Mouse (Mus musculus) midbrain, embryonic 14.5 days (tissue): ENCODE measurements around the gene Nyx. TPM values are rescaled to one million over a fixed set of nuclear protein-coding genes. Genes with fewer than 3 reads are reported as not detected.

ENCODE experiments used
- ATAC-seq: fragments of 200-750 bp; cut with Nextera tagmentation; 2 replicates; pipeline ENCODE4 v1.8.0; 2017; ENCODE audit warnings: moderate number of reproducible peaks, moderate library complexity; ENCODE audit not compliant: low FRiP score, low TSS enrichment
- DNase-seq: peaks from one replicate; pipeline ENCODE4 v3.0.0-alpha.2; 2015
- H3K27ac ChIP-seq: fragments of 300-500 bp; sonication (generic); replicated peaks from 2 replicates; pipeline ENCODE4 v1.5.1; 2014; ENCODE audit warnings: mild to moderate bottlenecking, low read depth, low read length, moderate library complexity
- H3K27me3 ChIP-seq: fragments of 300-500 bp; sonication (generic); 2 replicates; pipeline ENCODE4 v1.6.1; 2014; ENCODE audit warnings: low read length, control low read depth, mixed read lengths; ENCODE audit not compliant: control insufficient read depth, insufficient read depth
- H3K36me3 ChIP-seq: fragments of 300-500 bp; sonication (generic); 2 replicates; pipeline ENCODE4 v1.6.1; 2014; ENCODE audit warnings: low read length, control low read depth; ENCODE audit not compliant: control insufficient read depth, insufficient read depth
- H3K4me1 ChIP-seq: fragments of 300-500 bp; sonication (generic); 2 replicates; pipeline ENCODE4 v1.6.1; 2014; ENCODE audit warnings: mild to moderate bottlenecking, antibody characterized with exemption, low read length, control low read depth; ENCODE audit not compliant: control insufficient read depth, insufficient read depth
- H3K4me2 ChIP-seq: fragments of 300-500 bp; sonication (generic); 2 replicates; pipeline ENCODE4 v1.6.1; 2014; ENCODE audit warnings: mild to moderate bottlenecking, low read length, moderate library complexity
- H3K4me3 ChIP-seq: fragments of 300-500 bp; sonication (generic); replicated peaks from 2 replicates; pipeline ENCODE4 v1.5.1; 2014; ENCODE audit warnings: low read depth, low read length
- H3K9ac ChIP-seq: fragments of 300-500 bp; sonication (generic); replicated peaks from 2 replicates; pipeline ENCODE4 v1.6.1; 2014; ENCODE audit warnings: mild to moderate bottlenecking, low read length, moderate library complexity
- H3K9me3 ChIP-seq: fragments of 300-500 bp; sonication (generic); 2 replicates; pipeline ENCODE4 v1.6.1; 2016; ENCODE audit warnings: low read length, control low read depth, mixed read lengths; ENCODE audit not compliant: control insufficient read depth
- WGBS: fragments of 180-500 bp; shearing (Covaris S2); extraction: QIAGEN DNeasy Blood & Tissue Kit; methylation state at CpG from one replicate; pipeline ENCODE4 v1.1.7; 2014; 5-methylcytosine and 5-hydroxymethylcytosine counted together
- polyA plus RNA-seq: library from polyadenylated mRNA; unstranded; fragments of >200 nt; fragmentation: Nextera tagmentation; extraction: Ambion mirVana; gene quantifications from 2 replicates; pipeline ENCODE4 v1.2.1, GENCODE M21; 2014

The Nyx gene
- polyA plus RNA-seq, 1 experiment from 2014 or later = 0.12 TPM

- ATAC-seq = no peak
- DNase-seq = no peak
- H3K4me1 ChIP-seq = no peaks in the 10 kb centered on the region
- no peaks in the 10 kb centered on the region for H3K9me3 ChIP-seq
- H3K36me3 ChIP-seq = no peaks in the 10 kb centered on the region
- no peak overlapping the region for H3K4me3 ChIP-seq
- no peaks in the 10 kb centered on the region for H3K27me3 ChIP-seq
- no peak overlapping the region for H3K4me2 ChIP-seq
- H3K9ac ChIP-seq = no peak overlapping the region
- whole genome bisulfite sequencing = 75% methylated on average over 6 of the region's 6 CpGs
- no peak overlapping the region for H3K27ac ChIP-seq
Observed at GRCm38 (mm10) chrX:13467121-13467571, 1.2 kb downstream of the Nyx start.

DNA sequence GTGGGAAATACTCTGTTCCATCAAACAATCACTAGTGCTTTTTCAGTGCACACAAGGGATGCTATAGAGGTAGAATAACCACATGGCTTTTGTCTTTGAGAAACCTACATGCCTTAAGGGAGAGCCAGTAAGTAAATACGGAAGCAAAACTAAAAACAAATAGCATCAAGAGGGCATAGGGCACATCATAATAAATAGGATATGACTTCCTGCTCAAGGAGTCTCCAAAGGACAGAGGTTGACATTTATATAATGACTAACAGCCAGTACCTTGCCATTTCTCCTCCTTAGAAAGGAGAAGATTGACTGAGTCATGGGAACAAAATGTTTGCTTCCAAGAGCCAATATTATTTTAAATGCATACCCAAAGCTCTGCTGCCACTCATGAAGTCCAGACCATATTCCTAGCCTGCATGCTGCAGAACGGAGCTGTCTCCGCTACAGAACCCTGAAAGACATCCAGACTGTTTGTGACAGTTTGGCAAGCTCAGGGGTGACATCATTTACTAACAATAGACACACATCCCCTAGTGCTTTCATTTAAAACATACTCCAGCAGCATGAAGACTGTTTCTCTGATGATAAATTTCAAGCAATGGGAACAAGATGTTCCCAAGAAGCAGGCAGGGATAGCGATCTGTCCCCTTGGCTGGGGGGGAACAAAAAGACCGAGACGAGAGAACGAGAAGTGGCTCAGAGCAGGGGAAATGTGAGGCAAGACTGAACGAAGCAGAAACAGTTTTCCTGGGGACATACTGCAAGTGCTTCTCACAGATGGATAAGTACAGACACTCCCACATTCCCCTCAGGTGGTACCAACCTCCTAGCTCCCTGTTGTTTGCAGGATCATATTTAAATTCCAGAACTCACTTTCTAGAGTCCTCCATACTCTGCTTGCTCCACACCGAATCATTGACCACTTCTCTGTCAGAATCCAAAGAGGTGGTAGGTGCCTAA lies 3.5 kb downstream of the Nyx start:
- no peaks in the 10 kb centered on the region for H3K27me3 ChIP-seq
- no peaks in the 10 kb centered on the region for H3K4me1 ChIP-seq
- DNase-seq = no peak
- no peak overlapping the region for H3K27ac ChIP-seq
- no peaks in the 10 kb centered on the region for H3K9me3 ChIP-seq
- H3K4me3 ChIP-seq = no peak overlapping the region
- H3K36me3 ChIP-seq = no peaks in the 10 kb centered on the region
- ATAC-seq = no peak
- 76% methylated on average over 9 of the region's 9 CpGs for WGBS
- no peak overlapping the region for H3K4me2 ChIP-seq
- no peak overlapping the region for H3K9ac ChIP-seq

- DNase-seq (no peak), ATAC-seq (no peak)
- WGBS = 77% methylated on average over 3 of the region's 3 CpGs
- Histone ChIP-seq H3K36me3 (no peaks in the 10 kb centered on the region), H3K4me1 (no peaks in the 10 kb centered on the region), H3K9ac (no peak overlapping the region), H3K9me3 (no peaks in the 10 kb centered on the region), H3K27me3 (no peaks in the 10 kb centered on the region), H3K27ac (no peak overlapping the region), H3K4me3 (no peak overlapping the region), H3K4me2 (no peak overlapping the region)
Observed at GRCm38 (mm10) chrX:13471925-13472324, 6.0 kb downstream of the Nyx start.

- no peak for DNase-seq
- Histone ChIP-seq H3K27me3 (no peaks in the 10 kb centered on the region), H3K4me3 (no peak overlapping the region), H3K9me3 (no peaks in the 10 kb centered on the region), H3K36me3 (no peaks in the 10 kb centered on the region), H3K4me2 (no peak overlapping the region), H3K4me1 (no peaks in the 10 kb centered on the region), H3K9ac (no peak overlapping the region), H3K27ac (no peak overlapping the region)
- WGBS = 86% methylated on average over 4 of the region's 4 CpGs
- no peak for ATAC-seq
Observed at GRCm38 (mm10) chrX:13472751-13473225, 6.9 kb downstream of the Nyx start.

DNA sequence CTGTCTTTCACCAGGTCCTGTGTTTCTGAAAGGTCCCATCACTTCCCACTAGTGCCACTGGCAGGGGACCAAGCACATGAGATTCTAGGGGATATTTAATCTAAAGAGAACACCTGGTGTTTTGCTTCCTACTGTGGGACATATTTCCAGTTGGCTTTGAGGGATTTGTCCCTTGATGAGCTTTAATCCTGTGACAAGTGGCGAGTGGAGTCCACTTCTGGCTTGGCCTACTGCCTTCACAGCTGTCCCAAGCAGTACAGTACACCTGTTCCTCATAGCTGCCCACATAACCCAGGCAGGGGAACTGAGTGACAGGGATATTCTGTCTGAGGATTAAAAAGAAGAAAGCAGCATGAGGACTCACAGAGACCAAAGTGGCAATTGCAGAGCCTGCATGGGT lies 9.5 kb downstream of the Nyx start:
- no peaks in the 10 kb centered on the region for H3K4me1 ChIP-seq
- no peaks in the 10 kb centered on the region for H3K36me3 ChIP-seq
- DNase-seq = no peak
- no peak for ATAC-seq
- H3K27ac ChIP-seq = no peak overlapping the region
- 62% methylated on average over 1 of the region's 1 CpGs for WGBS
- H3K4me3 ChIP-seq = no peak overlapping the region
- H3K4me2 ChIP-seq = no peak overlapping the region
- no peak overlapping the region for H3K9ac ChIP-seq
- no peaks in the 10 kb centered on the region for H3K9me3 ChIP-seq
- no peaks in the 10 kb centered on the region for H3K27me3 ChIP-seq

- H3K36me3 ChIP-seq = no peaks in the 10 kb centered on the region
- H3K4me3 ChIP-seq = no peak overlapping the region
- 48% methylated on average over 2 of the region's 2 CpGs for WGBS
- H3K27ac ChIP-seq = no peak overlapping the region
- H3K4me1 ChIP-seq = no peaks in the 10 kb centered on the region
- no peaks in the 10 kb centered on the region for H3K27me3 ChIP-seq
- ATAC-seq (no peak), DNase-seq (no peak)
- H3K9ac ChIP-seq = no peak overlapping the region
- H3K9me3 ChIP-seq = no peaks in the 10 kb centered on the region
- H3K4me2 ChIP-seq = no peak overlapping the region
Observed at GRCm38 (mm10) chrX:13477596-13477995, 11.7 kb downstream of the Nyx start.

- DNase-seq (no peak), ATAC-seq (no peak)
- no peaks in the 10 kb centered on the region for H3K27me3 ChIP-seq
- no peak overlapping the region for H3K4me2 ChIP-seq
- H3K9me3 ChIP-seq = no peaks in the 10 kb centered on the region
- 66% methylated on average over 5 of the region's 5 CpGs for WGBS
- H3K9ac ChIP-seq = no peak overlapping the region
- H3K4me1 ChIP-seq = no peaks in the 10 kb centered on the region
- H3K4me3 ChIP-seq = no peak overlapping the region
- no peaks in the 10 kb centered on the region for H3K36me3 ChIP-seq
- H3K27ac ChIP-seq = no peak overlapping the region
Observed at GRCm38 (mm10) chrX:13478298-13478697, 12.4 kb downstream of the Nyx start.

DNA sequence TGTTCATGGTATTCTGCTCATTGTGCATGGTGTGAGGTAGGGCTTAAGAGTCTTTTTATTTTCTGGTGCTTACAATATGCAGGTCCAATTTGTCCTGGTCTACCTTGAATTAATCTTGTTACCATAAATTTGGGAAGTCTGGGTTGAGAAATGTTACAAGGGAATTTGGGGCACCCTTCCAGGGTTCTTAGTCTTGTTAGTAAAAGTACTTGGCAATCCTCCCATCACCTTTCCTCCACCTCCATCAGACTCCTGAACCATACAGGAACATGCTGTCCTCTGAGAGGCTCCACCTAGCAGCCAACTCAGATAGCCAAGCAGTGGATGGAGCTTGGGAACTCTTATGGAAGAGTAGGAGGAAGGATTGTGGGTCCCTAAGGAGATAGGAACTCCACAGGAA lies 13.7 kb downstream of the Nyx start:
- ATAC-seq = no peak
- H3K36me3 ChIP-seq = no peaks in the 10 kb centered on the region
- H3K9me3 ChIP-seq = no peaks in the 10 kb centered on the region
- no peaks in the 10 kb centered on the region for H3K27me3 ChIP-seq
- no peak overlapping the region for H3K4me3 ChIP-seq
- H3K27ac ChIP-seq = no peak overlapping the region
- no peak overlapping the region for H3K9ac ChIP-seq
- no peak overlapping the region for H3K4me2 ChIP-seq
- no peaks in the 10 kb centered on the region for H3K4me1 ChIP-seq
- no peak for DNase-seq

DNA sequence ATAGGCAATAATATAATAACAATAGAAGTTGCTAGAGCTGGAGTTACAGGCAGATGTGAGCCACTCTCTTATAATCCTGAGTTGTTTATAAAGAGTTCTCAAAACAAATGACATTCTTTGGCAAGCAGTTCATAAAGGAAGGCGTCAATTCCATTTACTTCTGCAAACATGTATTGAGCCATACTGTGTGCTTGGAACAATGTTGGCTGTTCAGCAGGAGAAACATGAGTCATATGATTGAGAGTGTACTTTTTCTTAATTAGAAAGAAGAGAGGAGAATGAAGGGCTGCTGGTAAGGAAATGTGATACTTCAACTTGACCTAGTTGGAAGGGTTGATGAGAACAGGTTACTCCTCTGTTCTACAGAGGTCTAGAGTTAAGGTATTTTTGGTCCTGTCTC lies 16.7 kb downstream of the Nyx start:
- H3K4me1 ChIP-seq = no peaks in the 10 kb centered on the region
- no peaks in the 10 kb centered on the region for H3K27me3 ChIP-seq
- H3K9ac ChIP-seq = no peak overlapping the region
- H3K36me3 ChIP-seq = no peaks in the 10 kb centered on the region
- H3K27ac ChIP-seq = no peak overlapping the region
- no peak overlapping the region for H3K4me2 ChIP-seq
- 93% methylated on average over 1 of the region's 1 CpGs for WGBS
- ATAC-seq (no peak), DNase-seq (no peak)
- no peak overlapping the region for H3K4me3 ChIP-seq
- no peaks in the 10 kb centered on the region for H3K9me3 ChIP-seq
